Mouse (Mus musculus) limb, embryonic 10.5 days (tissue): ENCODE data around the gene Ap3d1. TPM values are rescaled to one million over a fixed set of nuclear protein-coding genes. Genes with fewer than 3 reads are reported as not detected.

Source experiments
- DNase-seq: peaks from one replicate; pipeline ENCODE4 v3.0.0-alpha.2; 2017; ENCODE audit warnings: low spot score
- H3K27ac ChIP-seq: fragments of 300-500 bp; sonication (generic); 2 replicates; pipeline ENCODE4 v1.5.1; 2016; ENCODE audit warnings: mild to moderate bottlenecking
- H3K27me3 ChIP-seq: fragments of 300-500 bp; sonication (generic); 2 replicates; pipeline ENCODE4 v1.6.1; 2016; ENCODE audit warnings: low read depth, mild to moderate bottlenecking; ENCODE audit not compliant: poor library complexity, severe bottlenecking
- H3K36me3 ChIP-seq: fragments of 300-500 bp; sonication (generic); 2 replicates; pipeline ENCODE4 v1.6.1; 2016; ENCODE audit warnings: mild to moderate bottlenecking, moderate library complexity
- H3K4me1 ChIP-seq: fragments of 300-500 bp; sonication (generic); 2 replicates; pipeline ENCODE4 v1.6.1; 2016
- H3K4me3 ChIP-seq: fragments of 300-500 bp; sonication (generic); 2 replicates; pipeline ENCODE4 v1.5.1; 2016; ENCODE audit warnings: mild to moderate bottlenecking, moderate library complexity
- H3K9me3 ChIP-seq: fragments of 300-500 bp; sonication (generic); replicated peaks from 2 replicates; pipeline ENCODE4 v1.6.1; 2016; ENCODE audit warnings: mild to moderate bottlenecking
- WGBS: fragments of 180-500 bp; shearing (Covaris S2); methylation state at CpG from one replicate; pipeline ENCODE4 v1.1.7; 2016; 5-methylcytosine and 5-hydroxymethylcytosine counted together
- polyA plus RNA-seq: library from polyadenylated mRNA; unstranded; fragments of >200 nt; fragmentation: Nextera tagmentation; extraction: Ambion mirVana; gene quantifications from 2 replicates; pipeline ENCODE4 v1.2.1, GENCODE M21; 2016

The Ap3d1 gene
- polyA plus RNA-seq, 1 experiment from 2014 or later: 60.6 TPM

- no peaks in the 10 kb centered on the region for H3K27me3 ChIP-seq
- H3K4me3 ChIP-seq: peak overlapping the region; percentile 99
- H3K4me1 ChIP-seq: peaks cover 50% of the 10 kb centered on the region
- no peak for DNase-seq
- WGBS: under 1% methylated on average over 67 of the region's 75 CpGs
- H3K36me3 ChIP-seq: 0 out of 2 replicates have a peak, but pooled peaks cover 4% of the 10 kb centered on the region
- H3K9me3 ChIP-seq: no peaks in the 10 kb centered on the region
- H3K27ac ChIP-seq: peak overlapping the region; percentile 99
These were observed 13.4 kb upstream of the Ap3d1 start for GRCm38 (mm10) chr10:80755291-80756015.

DNA sequence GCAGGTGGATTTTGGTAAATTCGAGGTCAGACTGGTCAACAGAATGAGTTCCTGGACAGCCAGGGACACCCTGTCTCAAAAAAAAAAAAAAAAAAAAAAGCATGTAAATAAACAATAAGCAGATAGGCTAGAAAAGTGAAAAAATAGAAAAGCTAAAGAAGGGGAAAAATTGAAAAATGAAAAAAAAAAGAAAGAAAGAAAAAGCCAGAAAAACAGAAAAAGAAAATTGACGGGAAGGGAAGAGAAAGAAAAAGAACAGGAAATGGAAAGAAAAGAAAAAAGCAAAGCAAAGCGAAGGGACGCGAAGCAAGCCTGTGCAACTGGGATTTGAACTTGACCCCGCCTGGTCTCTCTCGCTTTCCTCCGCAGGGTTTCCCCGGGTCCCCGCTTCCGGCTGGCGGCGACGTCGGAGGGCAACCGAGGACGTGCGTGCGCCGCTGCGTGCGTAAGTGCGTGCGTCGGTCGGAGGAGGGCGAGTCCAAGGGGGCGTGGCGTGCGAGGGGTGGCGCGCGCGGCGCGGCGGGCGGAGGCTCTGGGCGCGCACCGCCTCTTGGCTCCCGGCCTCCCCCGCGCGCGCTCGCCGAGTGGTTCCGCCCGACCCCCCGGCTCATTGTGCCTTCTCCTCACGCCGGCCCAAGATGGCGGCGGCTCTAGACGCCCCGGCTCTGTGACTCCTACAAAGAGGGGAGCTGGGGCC is 12.7 kb upstream of the Ap3d1 start, which contains the start of gene Dot1l:
Gene Dot1l (plus strand): TSS at position 613 of the 697 bp plus-strand sequence.
- no peaks in the 10 kb centered on the region for H3K9me3 ChIP-seq
- 0 out of 2 replicates have a peak, but pooled peaks cover 3% of the 10 kb centered on the region for H3K36me3 ChIP-seq
- peak within 1 kb of the TSS; percentile 99 for H3K27ac ChIP-seq
- 2% methylated on average over 57 of the region's 57 CpGs for WGBS
- DNase-seq: peak; percentile 100
- H3K4me3 ChIP-seq: peak within 1 kb of the TSS; percentile 99
- H3K27me3 ChIP-seq: no peaks in the 10 kb centered on the region
- peaks cover 50% of the 10 kb centered on the region for H3K4me1 ChIP-seq

DNA sequence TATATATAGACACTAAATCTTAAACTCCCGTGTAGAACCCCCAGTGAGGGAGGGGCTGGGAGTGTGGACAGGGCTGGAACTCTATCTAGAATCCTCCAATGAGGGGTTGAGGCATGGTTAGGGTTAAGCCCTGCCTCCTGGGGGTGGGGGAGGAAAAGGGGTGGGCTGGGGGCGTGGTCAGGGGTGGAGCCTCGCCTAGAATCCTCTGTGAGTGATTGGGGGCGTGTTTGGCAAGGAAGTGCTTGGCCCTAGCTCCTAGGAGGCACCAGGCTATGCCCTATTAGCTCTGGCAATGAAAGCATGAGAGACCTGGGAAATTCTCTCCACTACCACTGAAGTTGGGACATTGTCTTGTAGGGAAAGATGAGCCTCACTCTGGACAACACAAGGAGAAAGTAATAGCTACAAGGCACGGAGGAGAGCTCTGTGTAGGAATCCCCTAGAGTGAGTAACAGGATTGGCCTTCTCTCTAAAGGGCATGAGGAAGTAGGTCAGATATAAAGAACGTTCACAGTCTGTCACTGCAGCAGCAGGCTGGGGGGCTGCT is 10.1 kb upstream of the Ap3d1 start:
- no peaks in the 10 kb centered on the region for H3K27me3 ChIP-seq
- H3K4me3 ChIP-seq: peak overlapping the region; percentile 36
- WGBS: 5% methylated on average over 6 of the region's 6 CpGs
- no peak overlapping the region for H3K27ac ChIP-seq
- peaks cover 44% of the 10 kb centered on the region for H3K4me1 ChIP-seq
- H3K9me3 ChIP-seq: no peaks in the 10 kb centered on the region
- DNase-seq: peak; percentile 90
- H3K36me3 ChIP-seq: no peaks in the 10 kb centered on the region

DNA sequence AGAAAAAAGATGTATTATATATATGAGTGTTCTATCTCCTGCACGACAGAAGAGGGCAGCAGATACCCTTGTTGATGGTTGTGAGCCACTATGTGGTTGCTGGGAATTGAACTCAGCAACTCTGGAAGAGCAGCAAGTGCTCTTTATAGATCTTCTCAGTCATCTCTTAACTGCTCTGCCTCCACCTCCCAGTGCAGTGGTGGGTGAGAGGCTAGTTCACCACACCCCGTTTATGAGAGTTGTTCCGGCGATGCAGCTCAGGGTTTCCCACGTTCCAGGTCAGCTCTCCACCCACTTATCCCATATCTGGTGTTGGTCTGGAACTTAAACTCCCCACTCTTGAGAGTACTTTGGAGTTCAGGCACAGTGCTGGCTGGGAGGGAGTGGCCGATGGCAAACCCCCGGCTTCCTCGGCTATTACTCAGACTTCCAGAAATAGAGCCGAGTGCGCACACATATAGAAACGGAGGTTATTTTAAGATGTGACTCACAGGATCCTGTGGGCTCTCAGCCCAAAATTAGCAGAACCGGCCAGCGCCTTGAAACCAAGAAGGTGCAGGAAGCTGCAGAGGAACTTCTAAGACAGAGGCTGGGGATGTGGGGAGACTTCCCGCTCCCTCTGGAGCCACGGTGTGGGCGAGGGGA is 9.2 kb upstream of the Ap3d1 start:
- Histone ChIP-seq H3K27ac (no peak overlapping the region), H3K4me3 (peak overlapping the region; percentile 36), H3K36me3 (no peaks in the 10 kb centered on the region), H3K9me3 (no peaks in the 10 kb centered on the region), H3K4me1 (peaks cover 35% of the 10 kb centered on the region), H3K27me3 (no peaks in the 10 kb centered on the region)
- no peak for DNase-seq
- WGBS: 13% methylated on average over 16 of the region's 16 CpGs

GRCm38 (mm10) chr10:80748609-80749008 is 6.5 kb upstream of the Ap3d1 start:
- no peaks in the 10 kb centered on the region for H3K9me3 ChIP-seq
- 12% methylated on average over 6 of the region's 6 CpGs for WGBS
- H3K4me3 ChIP-seq: no peak overlapping the region
- DNase-seq: peak; percentile 82
- no peaks in the 10 kb centered on the region for H3K36me3 ChIP-seq
- H3K27me3 ChIP-seq: no peaks in the 10 kb centered on the region
- peaks cover 27% of the 10 kb centered on the region for H3K4me1 ChIP-seq
- no peak overlapping the region for H3K27ac ChIP-seq

GRCm38 (mm10) chr10:80747410-80747809 is 5.3 kb upstream of the Ap3d1 start:
- 23% methylated on average over 3 of the region's 3 CpGs for WGBS
- H3K27me3 ChIP-seq: no peaks in the 10 kb centered on the region
- peak; percentile 84 for DNase-seq

DNA sequence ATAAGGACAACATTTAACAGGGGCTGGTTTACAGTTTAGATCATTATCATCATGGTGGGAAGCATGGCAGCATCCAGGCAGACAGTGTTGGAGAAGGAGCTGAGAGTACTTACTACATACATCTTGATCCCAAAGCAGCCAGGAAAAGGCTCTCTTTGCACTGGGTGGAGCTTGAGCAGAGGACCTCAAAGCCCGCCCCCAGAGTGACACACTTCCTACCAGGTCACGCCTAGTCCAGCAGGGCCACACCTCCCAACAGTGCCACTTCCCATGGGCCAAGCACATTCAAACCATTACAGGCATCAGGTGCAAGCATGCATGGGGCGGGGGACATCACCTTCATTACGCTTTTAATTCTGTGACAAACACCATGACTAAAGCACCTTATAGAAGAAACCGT is 2.2 kb upstream of the Ap3d1 start:
- Histone ChIP-seq H3K36me3 (peaks cover 10% of the 10 kb centered on the region; the same call in 1 of the 2 replicates), H3K4me3 (no peak overlapping the region), H3K27ac (no peak overlapping the region), H3K4me1 (peaks cover 37% of the 10 kb centered on the region), H3K9me3 (no peaks in the 10 kb centered on the region), H3K27me3 (no peaks in the 10 kb centered on the region)
- 37% methylated on average over 5 of the region's 5 CpGs for WGBS
- peak; percentile 35 for DNase-seq

More at GRCm38 (mm10) chr10:80747410-80747809, 5.3 kb upstream of the Ap3d1 start:
- Histone ChIP-seq H3K4me3 (no peak overlapping the region), H3K36me3 (no peaks in the 10 kb centered on the region), H3K27ac (no peak overlapping the region), H3K4me1 (peaks cover 28% of the 10 kb centered on the region), H3K9me3 (no peaks in the 10 kb centered on the region)

DNA sequence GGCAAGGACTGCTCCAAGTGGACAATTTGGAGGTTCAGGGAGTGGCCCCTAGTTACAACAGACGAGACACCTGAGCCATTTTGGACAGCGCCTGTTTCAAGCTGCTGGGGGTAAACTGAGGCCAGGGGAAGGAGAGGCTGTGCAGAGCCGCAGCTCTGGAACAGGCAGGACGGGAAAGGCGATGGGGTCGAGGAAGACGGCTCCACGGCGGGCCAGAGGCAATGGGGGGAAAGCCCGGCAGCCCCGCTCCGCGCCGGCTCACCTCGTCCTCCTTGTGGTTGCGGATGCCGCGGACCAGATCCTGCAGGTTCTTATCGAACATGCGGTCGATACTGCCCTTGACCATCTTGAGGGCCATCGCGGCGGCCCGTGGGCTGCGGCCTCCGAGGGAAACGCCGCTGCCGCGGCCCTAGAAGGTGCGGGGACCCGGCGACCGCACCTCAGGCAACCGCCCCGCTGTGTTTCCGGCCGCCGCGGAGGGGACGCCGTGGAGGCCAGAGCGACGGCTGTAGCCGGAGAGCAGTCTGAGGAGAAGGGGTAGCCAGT is 357 bp downstream of the Ap3d1 start:
- WGBS: under 1% methylated on average over 46 of the region's 46 CpGs
- H3K4me3 ChIP-seq: peak overlapping the region; percentile 98
- peak overlapping the region; percentile 94 for H3K27ac ChIP-seq

DNA sequence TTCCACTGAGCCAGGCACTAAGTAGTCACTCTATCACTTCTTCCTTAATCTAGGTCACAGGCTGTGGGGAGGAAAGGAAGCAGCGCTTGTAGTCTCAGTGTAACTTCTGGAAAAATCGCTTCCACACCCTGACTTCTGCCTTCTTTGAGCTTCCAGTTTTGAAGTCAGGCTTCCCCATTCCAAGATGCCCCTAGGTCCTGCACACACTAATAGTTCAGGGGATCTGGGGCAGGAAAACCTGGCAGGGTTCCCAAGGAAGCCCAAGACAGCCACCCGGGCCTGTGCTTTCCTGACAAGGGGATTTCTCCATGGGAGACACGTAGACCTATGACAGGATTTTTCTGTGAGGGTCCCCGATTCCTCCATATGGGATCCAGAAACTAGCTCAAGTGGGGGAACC is 918 bp downstream of the Ap3d1 start:
- peaks cover 30% of the 10 kb centered on the region for H3K36me3 ChIP-seq
- peak overlapping the region; percentile 94 for H3K27ac ChIP-seq
- no peak for DNase-seq
- H3K4me3 ChIP-seq: peak overlapping the region; percentile 98
- 42% methylated on average over 5 of the region's 5 CpGs for WGBS
- H3K27me3 ChIP-seq: no peaks in the 10 kb centered on the region
- H3K9me3 ChIP-seq: no peaks in the 10 kb centered on the region
- H3K4me1 ChIP-seq: peaks cover 28% of the 10 kb centered on the region

More for the DNA sequence above, 357 bp downstream of the Ap3d1 start:
- Histone ChIP-seq H3K4me1 (peaks cover 28% of the 10 kb centered on the region), H3K27me3 (no peaks in the 10 kb centered on the region), H3K9me3 (no peaks in the 10 kb centered on the region), H3K36me3 (peaks cover 25% of the 10 kb centered on the region)
- no peak for DNase-seq

DNA sequence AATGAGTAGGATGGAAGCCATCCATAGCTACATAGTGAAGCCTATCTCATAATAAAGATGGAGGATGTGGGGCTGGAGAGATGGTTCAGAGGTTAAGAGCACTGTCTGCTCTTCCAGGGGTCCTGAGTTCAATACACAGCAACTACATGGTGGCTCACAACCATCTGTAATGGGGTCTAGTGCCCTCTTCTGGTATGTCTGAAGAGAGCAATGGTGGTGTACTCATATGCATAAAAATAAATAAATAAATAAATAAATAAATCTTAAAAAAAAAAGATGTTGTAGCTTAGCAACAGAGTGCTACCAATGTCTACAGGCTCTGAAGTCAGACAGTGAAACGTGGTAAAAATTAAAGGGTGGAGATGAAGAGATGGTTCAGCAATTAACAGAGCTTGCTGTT is 3.4 kb downstream of the Ap3d1 start:
- Histone ChIP-seq H3K4me3 (no peak overlapping the region), H3K27me3 (no peaks in the 10 kb centered on the region), H3K4me1 (peaks cover 24% of the 10 kb centered on the region), H3K36me3 (peaks cover 51% of the 10 kb centered on the region), H3K27ac (no peak overlapping the region), H3K9me3 (no peaks in the 10 kb centered on the region)
- WGBS: 79% methylated on average over 1 of the region's 1 CpGs
- DNase-seq: no peak

DNA sequence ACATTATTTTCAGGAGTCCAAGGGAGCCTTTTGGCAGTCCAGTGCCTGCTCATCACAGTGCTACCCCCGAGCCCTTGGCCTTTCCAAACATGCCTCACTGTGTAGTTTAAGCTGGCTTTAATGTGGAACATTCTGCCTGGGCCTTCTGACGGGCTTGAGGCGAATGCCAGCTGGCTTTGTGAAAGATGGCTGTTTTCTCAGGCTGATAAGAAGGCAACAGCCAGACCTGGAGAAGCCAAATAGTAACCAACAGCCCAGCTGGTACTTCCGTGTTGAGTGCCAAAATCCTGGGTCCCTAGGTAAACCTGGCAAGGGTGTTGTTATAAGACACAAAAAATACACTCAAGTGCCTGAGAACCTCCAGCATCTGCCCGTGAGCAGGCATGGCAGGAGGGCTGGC is 5.3 kb downstream of the Ap3d1 start:
- no peaks in the 10 kb centered on the region for H3K9me3 ChIP-seq
- no peak for DNase-seq
- WGBS: 86% methylated on average over 5 of the region's 5 CpGs
- H3K4me1 ChIP-seq: peaks cover 18% of the 10 kb centered on the region
- H3K27me3 ChIP-seq: no peaks in the 10 kb centered on the region
- H3K27ac ChIP-seq: no peak overlapping the region
- H3K4me3 ChIP-seq: no peak overlapping the region
- H3K36me3 ChIP-seq: peaks cover 69% of the 10 kb centered on the region

DNA sequence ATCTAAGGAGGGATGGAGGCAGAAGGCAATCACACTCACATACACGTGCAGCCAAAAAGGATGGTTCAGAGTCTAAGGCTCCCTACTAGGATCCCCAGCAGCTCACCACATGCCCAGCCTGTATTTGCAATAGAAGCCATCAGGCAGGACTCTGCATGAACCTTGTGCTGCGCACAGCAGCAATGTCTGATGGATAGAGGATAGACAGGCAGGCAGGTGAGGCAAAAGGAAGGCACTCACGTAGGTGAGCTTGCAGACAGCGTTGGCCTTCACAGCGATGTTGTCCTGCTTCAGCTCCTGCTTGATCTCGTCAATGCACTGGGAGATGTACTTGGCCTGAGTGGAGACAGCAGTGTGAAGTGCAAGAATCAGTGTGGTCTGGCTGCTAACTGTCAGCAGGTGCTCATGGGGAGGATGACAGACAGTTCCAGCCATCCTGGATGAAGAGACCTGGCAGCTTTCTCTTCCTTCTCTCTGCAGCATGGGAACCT is 9.4 kb downstream of the Ap3d1 start:
- peaks cover 94% of the 10 kb centered on the region for H3K36me3 ChIP-seq
- 96% methylated on average over 6 of the region's 6 CpGs for WGBS

More for the DNA sequence above, 9.4 kb downstream of the Ap3d1 start:
- H3K4me1 ChIP-seq: no peaks in the 10 kb centered on the region
- DNase-seq: no peak
- no peaks in the 10 kb centered on the region for H3K27me3 ChIP-seq
- no peak overlapping the region for H3K27ac ChIP-seq
- H3K9me3 ChIP-seq: no peaks in the 10 kb centered on the region
- no peak overlapping the region for H3K4me3 ChIP-seq
